Mouse (Mus musculus): ENCODE measurements at regions not wholly inside any gene's neighbourhood (a gene's known extent, or its start where the extent isn't known, plus 50 kb on each side); places are given as distances from the start of the nearest gene placed in this dataset.
A peak's percentile ranks its signal among the peaks of the same experiment; 100 is the strongest.

DNA sequence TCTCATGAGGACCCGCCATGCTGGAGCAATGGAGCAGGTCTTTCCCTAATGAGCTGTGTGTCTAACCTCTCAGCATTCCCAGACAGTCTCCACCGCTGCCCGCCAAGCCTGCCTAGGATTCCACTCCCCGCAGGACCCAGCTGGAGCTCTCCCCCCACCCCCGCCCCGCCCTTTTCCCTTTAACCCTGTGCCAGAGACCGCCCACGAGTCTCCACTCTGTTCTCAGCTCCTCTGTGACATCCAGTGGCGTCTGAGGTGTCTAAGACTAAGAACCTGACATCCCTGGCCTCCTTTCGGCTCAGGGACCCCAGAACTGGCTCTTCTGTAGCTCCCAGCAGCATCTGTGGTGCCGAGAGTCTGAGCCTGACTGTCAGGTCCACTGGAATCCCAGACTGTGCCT, 50.9 kb upstream of the Tpp2 start:
- ATAC-seq (ENCODE audit: extremely low read depth, insufficient number of reproducible peaks, low FRiP score, poor library complexity, severe bottlenecking): no peak

- 0 out of 2 replicates have a peak, but pooled peaks have one; percentile 41 for ATAC-seq (ENCODE audit: extremely low read depth, insufficient number of reproducible peaks, low FRiP score, poor library complexity, severe bottlenecking)
Observed at GRCm38 (mm10) chr1:43880396-43880795, 52.8 kb upstream of the Uxs1 start.

- no peak for ATAC-seq (ENCODE audit: extremely low read depth, insufficient number of reproducible peaks, low FRiP score, poor library complexity, severe bottlenecking)
Observed at GRCm38 (mm10) chr1:43879896-43880295, 52.3 kb upstream of the Uxs1 start.

GRCm38 (mm10) chr1:43879163-43879562, 51.6 kb upstream of the Uxs1 start:
- ATAC-seq (ENCODE audit: extremely low read depth, insufficient number of reproducible peaks, low FRiP score, poor library complexity, severe bottlenecking): no peak

GRCm38 (mm10) chr1:43878163-43878562, 50.6 kb upstream of the Uxs1 start:
- no peak for ATAC-seq (ENCODE audit: extremely low read depth, insufficient number of reproducible peaks, low FRiP score, poor library complexity, severe bottlenecking)

GRCm38 (mm10) chr1:43877704-43878103, 50.1 kb upstream of the Uxs1 start:
- no peak for ATAC-seq (ENCODE audit: extremely low read depth, insufficient number of reproducible peaks, low FRiP score, poor library complexity, severe bottlenecking)
